8 mouse cellular contexts compared by ENCODE assay signal in genomic region chr7:45339410-45340065, GRCm38 (mm10). TPM values are rescaled to one million over a fixed set of nuclear protein-coding genes. Genes with fewer than 3 reads are reported as not detected.
DNase-seq lines count a peak whose midpoint lies in the region; ATAC-seq and TF ChIP-seq lines count a peak whose summit lies in the region.

No protein-coding gene starts in this region.

- no peak for TF ChIP-seq POLR2A in liver, adult 2 months (IDR thresholded peaks at IDR 0.05; ENCODE audit: extremely low read depth, insufficient read depth, low read length)

- no peaks in the 10 kb centered on the region for H3K79me2 ChIP-seq in liver, adult 2 months (ENCODE audit: control insufficient read depth, insufficient read depth, low read length)

- TF ChIP-seq CTCF in liver, adult 2 months (IDR thresholded peaks at IDR 0.05; ENCODE audit: low read depth, low read length): 0 out of 2 replicates have a peak, but pooled peaks have one; percentile 9

- H3K27ac ChIP-seq in forebrain, embryonic 14.5 days (ENCODE audit: low read depth, low read length): peak overlapping the region; percentile 55; the same call in 1 of the 2 replicates
- no peak overlapping the region for H3K27ac ChIP-seq in hindbrain, embryonic 14.5 days
- no peak overlapping the region for H3K27ac ChIP-seq in liver, adult 2 months (replicated peaks; ENCODE audit: insufficient read depth, low read depth, low read length)
- peak overlapping the region; percentile 58 for H3K27ac ChIP-seq in midbrain, embryonic 16.5 days (ENCODE audit: low read length)
- H3K27ac ChIP-seq in stomach, embryonic 16.5 days (ENCODE audit: low read length): peak overlapping the region; percentile 59

- DNase-seq in layer of hippocampus, postnatal 10 days (ENCODE audit: low spot score in 2 of 2): peak; percentile 47 to 66
- DNase-seq in layer of hippocampus, adult 9-10 months (ENCODE audit: low spot score): no peak
- DNase-seq in cerebellum, adult 11-12 months: peak; percentile 78
- peak; percentile 84 for DNase-seq in forebrain, embryonic 14.5 days (ENCODE audit: low spot score)
- peak; percentile 69 for DNase-seq in hindbrain, embryonic 14.5 days (ENCODE audit: low spot score)
- peak; percentile 31 for DNase-seq in liver, adult 2 months (ENCODE audit: extremely low read depth, low read depth, low spot score)

- peak overlapping the region; percentile 44 for H3K4me3 ChIP-seq in forebrain, embryonic 14.5 days (ENCODE audit: low read depth, low read length)
- H3K4me3 ChIP-seq in hindbrain, embryonic 14.5 days (replicated peaks; ENCODE audit: low read length): peak overlapping the region; percentile 38
- peak overlapping the region; percentile 57 for H3K4me3 ChIP-seq in liver, adult 2 months (ENCODE audit: insufficient read depth, low read depth, low read length)
- H3K4me3 ChIP-seq in midbrain, embryonic 16.5 days (ENCODE audit: low read depth, low read length): peak overlapping the region; percentile 44
- peak overlapping the region; percentile 52 for H3K4me3 ChIP-seq in stomach, embryonic 16.5 days (replicated peaks; ENCODE audit: low read length)

- peak overlapping the region; percentile 85 for H3K4me2 ChIP-seq in forebrain, embryonic 14.5 days (ENCODE audit: low read length)
- peak overlapping the region; percentile 78 for H3K4me2 ChIP-seq in hindbrain, embryonic 14.5 days (replicated peaks)
- H3K4me2 ChIP-seq in midbrain, embryonic 16.5 days (ENCODE audit: low read length): peak overlapping the region; percentile 75
- peak overlapping the region; percentile 72 for H3K4me2 ChIP-seq in stomach, embryonic 16.5 days (ENCODE audit: low read depth, low read length)

- WGBS in forebrain, embryonic 14.5 days: 0% methylated on average over 31 of the region's 39 CpGs
- 1% methylated on average over 37 of the region's 39 CpGs for WGBS in hindbrain, embryonic 14.5 days
- under 1% methylated on average over 39 of the region's 39 CpGs for WGBS in liver, adult 2 months
- 2% methylated on average over 35 of the region's 39 CpGs for WGBS in midbrain, embryonic 16.5 days
- WGBS in stomach, embryonic 16.5 days: under 1% methylated on average over 35 of the region's 39 CpGs

- H3K9me3 ChIP-seq in forebrain, embryonic 14.5 days (replicated peaks; ENCODE audit: control insufficient read depth, low read length): no peaks in the 10 kb centered on the region
- H3K9me3 ChIP-seq in hindbrain, embryonic 14.5 days (ENCODE audit: control insufficient read depth, low read length): no peaks in the 10 kb centered on the region
- no peaks in the 10 kb centered on the region for H3K9me3 ChIP-seq in midbrain, embryonic 16.5 days (replicated peaks; ENCODE audit: control insufficient read depth, low read length, poor library complexity, severe bottlenecking)
- no peaks in the 10 kb centered on the region for H3K9me3 ChIP-seq in stomach, embryonic 16.5 days (replicated peaks; ENCODE audit: control insufficient read depth, low read length)

- peaks cover 7% of the 10 kb centered on the region; the same call in 1 of the 2 replicates for H3K27me3 ChIP-seq in forebrain, embryonic 14.5 days (replicated peaks; ENCODE audit: control insufficient read depth, insufficient read depth, low read length)
- peaks cover 5% of the 10 kb centered on the region for H3K27me3 ChIP-seq in hindbrain, embryonic 14.5 days (ENCODE audit: control insufficient read depth, insufficient read depth, low read length)
- peaks cover 10% of the 10 kb centered on the region; the same call in 1 of the 2 replicates for H3K27me3 ChIP-seq in liver, adult 2 months (ENCODE audit: control insufficient read depth, insufficient read depth, low read length)
- H3K27me3 ChIP-seq in midbrain, embryonic 16.5 days (ENCODE audit: control insufficient read depth, insufficient read depth, low read depth, low read length): peaks cover 5% of the 10 kb centered on the region; the same call in 1 of the 2 replicates
- H3K27me3 ChIP-seq in stomach, embryonic 16.5 days (ENCODE audit: control insufficient read depth, insufficient read depth, low read length): no peaks in the 10 kb centered on the region

- H3K4me1 ChIP-seq in forebrain, embryonic 14.5 days (ENCODE audit: control insufficient read depth, insufficient read depth, low read length): peaks cover 25% of the 10 kb centered on the region
- H3K4me1 ChIP-seq in hindbrain, embryonic 14.5 days (replicated peaks; ENCODE audit: control insufficient read depth, insufficient read depth, low read length): peaks cover 19% of the 10 kb centered on the region; the same call in 1 of the 2 replicates
- no peaks in the 10 kb centered on the region for H3K4me1 ChIP-seq in liver, adult 2 months (ENCODE audit: control insufficient read depth, insufficient read depth, low read length)
- H3K4me1 ChIP-seq in midbrain, embryonic 16.5 days (ENCODE audit: control insufficient read depth, insufficient read depth, low read length): peaks cover 17% of the 10 kb centered on the region
- H3K4me1 ChIP-seq in stomach, embryonic 16.5 days (ENCODE audit: control insufficient read depth, insufficient read depth, low read length): peaks cover 44% of the 10 kb centered on the region

- peak overlapping the region; percentile 76 for H3K9ac ChIP-seq in forebrain, embryonic 14.5 days (ENCODE audit: low read length)
- peak overlapping the region; percentile 69 for H3K9ac ChIP-seq in hindbrain, embryonic 14.5 days
- H3K9ac ChIP-seq in liver, adult 2 months (ENCODE audit: low read depth, low read length): peak overlapping the region; percentile 22
- peak overlapping the region; percentile 66 for H3K9ac ChIP-seq in midbrain, embryonic 16.5 days (ENCODE audit: low read depth, low read length)
- H3K9ac ChIP-seq in stomach, embryonic 16.5 days (ENCODE audit: low read length): peak overlapping the region; percentile 70

- H3K36me3 ChIP-seq in forebrain, embryonic 14.5 days (ENCODE audit: control insufficient read depth, insufficient read depth, low read length): no peaks in the 10 kb centered on the region
- H3K36me3 ChIP-seq in hindbrain, embryonic 14.5 days (replicated peaks; ENCODE audit: control insufficient read depth, insufficient read depth): peaks cover 21% of the 10 kb centered on the region
- no peaks in the 10 kb centered on the region for H3K36me3 ChIP-seq in liver, adult 2 months (ENCODE audit: control insufficient read depth, insufficient read depth, low read length)
- H3K36me3 ChIP-seq in midbrain, embryonic 16.5 days (ENCODE audit: control insufficient read depth, insufficient read depth, low read length): peaks cover 14% of the 10 kb centered on the region; the same call in 1 of the 2 replicates
- H3K36me3 ChIP-seq in stomach, embryonic 16.5 days (ENCODE audit: control insufficient read depth, insufficient read depth, low read length): no peaks in the 10 kb centered on the region

- peak; percentile 86 for ATAC-seq in forebrain, embryonic 14.5 days
- ATAC-seq in hindbrain, embryonic 14.5 days (ENCODE audit: low FRiP score): peak; percentile 78
- ATAC-seq in midbrain, embryonic 16.5 days: peak; percentile 68
- ATAC-seq in stomach, embryonic 16.5 days (ENCODE audit: insufficient read depth, low FRiP score): peak; percentile 77

RNA-seq across cellular contexts. Expression of gene Hrc, which starts 4.4 kb away (rescaled TPM):
- total RNA-seq in layer of hippocampus, postnatal 10 days (2021): under 1 TPM; 0.85 to 0.96 TPM
- 0.06 TPM in 1 of 2 replicates, not detected in the other for polyA plus RNA-seq in forebrain, embryonic 14.5 days (2014; fragmentation: Nextera tagmentation; extraction: Ambion mirVana)
- polyA plus RNA-seq in hindbrain, embryonic 14.5 days (2014; fragmentation: Nextera tagmentation; extraction: Ambion mirVana): 0.20 and 0.41 TPM in 2 replicates
- total RNA-seq in liver, adult 2 months (2014; rRNA removed): 0.28 TPM in 1 of 2 replicates, not detected in the other
- polyA plus RNA-seq in liver, adult 2 months (2012; rRNA removed): not detected in 2 replicates
- 0.39 and 0.40 TPM in 2 replicates for polyA plus RNA-seq in midbrain, embryonic 16.5 days (2015; fragmentation: Nextera tagmentation; extraction: Ambion mirVana)
- polyA plus RNA-seq in stomach, embryonic 16.5 days (2015; fragmentation: Nextera tagmentation; extraction: Ambion mirVana): 1.0 and 3.1 TPM in 2 replicates

RNA-seq across cellular contexts. Expression of gene Trpm4, which starts 6.0 kb away (rescaled TPM):
- total RNA-seq in layer of hippocampus, postnatal 10 days (2021): 10 to 100 TPM; 19.6 to 20.9 TPM
- 6.5 and 9.8 TPM in 2 replicates for polyA plus RNA-seq in forebrain, embryonic 14.5 days (2014; fragmentation: Nextera tagmentation; extraction: Ambion mirVana)
- 7.8 and 9.3 TPM in 2 replicates for polyA plus RNA-seq in hindbrain, embryonic 14.5 days (2014; fragmentation: Nextera tagmentation; extraction: Ambion mirVana)
- total RNA-seq in liver, adult 2 months (2014; rRNA removed): 1.2 TPM in 2 replicates
- polyA plus RNA-seq in liver, adult 2 months (2012; rRNA removed): 1.2 and 1.5 TPM in 2 replicates
- polyA plus RNA-seq in midbrain, embryonic 16.5 days (2015; fragmentation: Nextera tagmentation; extraction: Ambion mirVana): 11.1 and 12.4 TPM in 2 replicates
- polyA plus RNA-seq in stomach, embryonic 16.5 days (2015; fragmentation: Nextera tagmentation; extraction: Ambion mirVana): 30.1 and 32.2 TPM in 2 replicates

RNA-seq across cellular contexts. Expression of gene Ppfia3, which starts 27.3 kb away (rescaled TPM):
- total RNA-seq in layer of hippocampus, postnatal 10 days (2021): 100 to 1,000 TPM; 124 to 128 TPM
- 10.7 and 17.3 TPM in 2 replicates for polyA plus RNA-seq in forebrain, embryonic 14.5 days (2014; fragmentation: Nextera tagmentation; extraction: Ambion mirVana)
- 29.8 and 32.3 TPM in 2 replicates for polyA plus RNA-seq in hindbrain, embryonic 14.5 days (2014; fragmentation: Nextera tagmentation; extraction: Ambion mirVana)
- total RNA-seq in liver, adult 2 months (2014; rRNA removed): 0.07 TPM in 1 of 2 replicates, not detected in the other
- polyA plus RNA-seq in liver, adult 2 months (2012; rRNA removed): 0.14 TPM in 1 of 2 replicates, not detected in the other
- polyA plus RNA-seq in midbrain, embryonic 16.5 days (2015; fragmentation: Nextera tagmentation; extraction: Ambion mirVana): 28.5 and 29.2 TPM in 2 replicates
- 5.5 and 6.3 TPM in 2 replicates for polyA plus RNA-seq in stomach, embryonic 16.5 days (2015; fragmentation: Nextera tagmentation; extraction: Ambion mirVana)

RNA-seq across cellular contexts. Expression of gene Lin7b, which starts 30.8 kb away (rescaled TPM):
- 100 to 1,000 TPM; 137 to 163 TPM for total RNA-seq in layer of hippocampus, postnatal 10 days (2021)
- polyA plus RNA-seq in forebrain, embryonic 14.5 days (2014; fragmentation: Nextera tagmentation; extraction: Ambion mirVana): 6.2 and 11.0 TPM in 2 replicates
- 34.8 and 37.9 TPM in 2 replicates for polyA plus RNA-seq in hindbrain, embryonic 14.5 days (2014; fragmentation: Nextera tagmentation; extraction: Ambion mirVana)
- not detected in 2 replicates for total RNA-seq in liver, adult 2 months (2014; rRNA removed)
- not detected in 2 replicates for polyA plus RNA-seq in liver, adult 2 months (2012; rRNA removed)
- 27.0 and 39.9 TPM in 2 replicates for polyA plus RNA-seq in midbrain, embryonic 16.5 days (2015; fragmentation: Nextera tagmentation; extraction: Ambion mirVana)
- 4.6 and 5.5 TPM in 2 replicates for polyA plus RNA-seq in stomach, embryonic 16.5 days (2015; fragmentation: Nextera tagmentation; extraction: Ambion mirVana)

RNA-seq across cellular contexts. Expression of gene Snrnp70, which starts 56.0 kb away (rescaled TPM):
- 100 to 1,000 TPM; 393 to 440 TPM for total RNA-seq in layer of hippocampus, postnatal 10 days (2021)
- polyA plus RNA-seq in forebrain, embryonic 14.5 days (2014; fragmentation: Nextera tagmentation; extraction: Ambion mirVana): 95.7 and 99.4 TPM in 2 replicates
- polyA plus RNA-seq in hindbrain, embryonic 14.5 days (2014; fragmentation: Nextera tagmentation; extraction: Ambion mirVana): 61.4 and 72.3 TPM in 2 replicates
- 43.3 and 46.4 TPM in 2 replicates for total RNA-seq in liver, adult 2 months (2014; rRNA removed)
- polyA plus RNA-seq in liver, adult 2 months (2012; rRNA removed): 59.2 and 101 TPM in 2 replicates
- 157 and 186 TPM in 2 replicates for polyA plus RNA-seq in midbrain, embryonic 16.5 days (2015; fragmentation: Nextera tagmentation; extraction: Ambion mirVana)
- 150 and 162 TPM in 2 replicates for polyA plus RNA-seq in stomach, embryonic 16.5 days (2015; fragmentation: Nextera tagmentation; extraction: Ambion mirVana)

Comparison
In these comparisons a context has a peak if more than half of its experiments do, and no peak if none do; other contexts are left out.
1. H3K27ac ChIP-seq: peak in forebrain, embryonic 14.5 days (single experiment), midbrain, embryonic 16.5 days (single experiment) and stomach, embryonic 16.5 days (single experiment); none in hindbrain, embryonic 14.5 days (single experiment) and liver, adult 2 months (single experiment).
2. H3K9ac ChIP-seq: peak in every context shown above with its lines; median percentile 76 in forebrain, embryonic 14.5 days; 70 in stomach, embryonic 16.5 days; 69 in hindbrain, embryonic 14.5 days; 66 in midbrain, embryonic 16.5 days; 22 in liver, adult 2 months.
3. Peak in every context shown above with its lines, with median percentiles within 50 percentile points of each other: ATAC-seq, H3K4me2 ChIP-seq and H3K4me3 ChIP-seq.